Mouse (Mus musculus) olfactory bulb, adult 2 months (tissue): ENCODE results near the gene Zfp811.

Source experiments
- CTCF ChIP-seq: fragments of 200-500 bp; IDR thresholded peaks from 2 replicates; pipeline ENCODE4 v1.5.1; 2012; ENCODE audit warnings: low read depth, mild to moderate bottlenecking, low read length, moderate library complexity; ENCODE audit not compliant: insufficient read depth
- POLR2A ChIP-seq: fragments of 200-500 bp; IDR thresholded peaks from 2 replicates; pipeline ENCODE4 v1.6.1; 2012; ENCODE audit warnings: mild to moderate bottlenecking, low read depth, low read length, moderate library complexity; ENCODE audit not compliant: insufficient read depth

DNA sequence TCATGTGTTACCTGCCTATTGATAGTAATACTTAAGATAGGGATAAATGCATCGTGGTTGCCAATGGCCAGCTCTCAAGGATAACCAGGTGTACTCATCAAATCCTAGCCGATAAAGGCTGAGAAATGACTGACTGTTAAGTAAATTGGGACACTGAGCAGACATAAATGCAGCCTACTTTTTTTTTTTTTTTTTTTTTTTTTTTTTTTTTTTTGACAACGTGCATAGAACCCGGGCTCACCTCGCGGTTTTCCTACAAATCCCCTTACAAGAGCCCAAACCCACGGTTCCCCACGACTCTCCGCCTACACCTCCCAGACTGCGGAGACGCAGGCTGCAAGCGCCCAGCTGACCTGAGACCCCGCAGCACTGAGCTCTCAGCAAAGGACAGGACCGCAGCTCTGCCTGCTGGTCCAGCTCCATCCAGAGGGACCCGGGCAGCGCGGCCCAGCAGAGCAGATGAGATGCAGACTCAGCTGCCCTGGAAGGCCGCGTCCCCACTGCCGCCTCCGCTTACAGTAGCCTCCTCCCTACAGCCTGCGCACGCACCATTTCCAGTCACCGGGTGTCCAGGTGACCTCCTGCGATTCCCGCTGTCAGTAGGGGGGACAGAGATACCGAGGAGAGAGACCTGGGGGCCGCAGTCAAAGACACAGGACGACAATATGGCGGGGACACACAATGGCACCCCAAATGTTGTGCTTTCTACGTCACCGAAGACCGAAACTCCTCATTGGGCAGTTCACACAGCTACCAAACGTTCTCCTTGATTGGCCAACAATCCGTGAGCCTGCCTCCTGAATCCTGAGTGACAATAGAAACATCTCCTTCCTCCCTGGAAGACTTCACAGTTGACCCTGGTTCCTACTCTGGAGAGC is 20.0 kb upstream of the Zfp811 start, which contains the start of gene Zfp799:
- TF ChIP-seq POLR2A: peak; percentile 43; the same call in 1 of the 2 replicates
- TF ChIP-seq CTCF: no peak
